Mouse (Mus musculus) E14TG2a.4 (cell line): ENCODE data around the gene Pop5.

Experiments used
- CTCF ChIP-seq: conservative IDR thresholded peaks from 2 replicates; pipeline ENCODE4 v1.5.1; 2014; ENCODE audit warnings: low read length
- NANOG ChIP-seq: IDR thresholded peaks from 2 replicates; pipeline ENCODE4 v1.6.1; 2014; ENCODE audit warnings: borderline replicate concordance, low read length, mixed read lengths
- POU5F1 ChIP-seq: IDR thresholded peaks from 2 replicates; pipeline ENCODE4 v1.6.1; 2014; ENCODE audit warnings: low read length, borderline replicate concordance

- no peak for TF ChIP-seq CTCF
- TF ChIP-seq NANOG = no peak
- no peak for TF ChIP-seq POU5F1
These were observed 45.6 kb upstream of the Pop5 start for GRCm38 (mm10) chr5:115190081-115190480.
